Mouse (Mus musculus): ENCODE measurements at regions not wholly inside any gene's neighbourhood (a gene's known extent, or its start where the extent isn't known, plus 50 kb on each side); places are given as distances from the start of the nearest gene placed in this dataset.

DNA sequence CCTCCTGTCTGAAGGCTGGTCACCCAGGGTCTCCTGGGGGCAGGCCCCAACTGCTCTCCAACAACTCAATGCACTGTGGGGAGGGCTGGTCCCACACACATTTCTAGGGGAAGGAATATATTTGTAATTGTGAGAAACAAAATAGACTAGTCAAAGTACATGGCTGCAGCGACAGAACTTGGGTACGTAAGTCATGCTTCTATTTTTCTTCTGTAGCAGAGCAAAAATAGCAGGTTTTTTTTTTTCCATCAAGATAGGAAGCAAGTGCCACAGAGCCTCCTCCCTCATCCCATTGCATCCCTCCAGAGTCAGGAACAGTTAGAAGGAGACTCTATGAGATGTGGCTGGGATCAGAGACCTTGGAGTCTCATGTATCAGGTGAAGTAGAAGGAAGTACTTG, 124.9 kb upstream of the Tnr start:
- H3K27ac ChIP-seq (replicated peaks in 1 of 2; ENCODE audit: control insufficient read depth in 1 of 2, insufficient read depth in 1 of 2, low read depth in 2 of 2, low read length in 2 of 2): no peak overlapping the region
- no peak for ATAC-seq (ENCODE audit: insufficient number of reproducible peaks, insufficient read depth, low FRiP score, low read depth)
- no peak overlapping the region for H3K4me3 ChIP-seq (ENCODE audit: control insufficient read depth in 1 of 2, insufficient read depth in 1 of 2, low read depth in 1 of 2, low read length in 2 of 2)
- no peak overlapping the region for H3K4me2 ChIP-seq (ENCODE audit: low read length)
- H3K36me3 ChIP-seq (ENCODE audit: control insufficient read depth, insufficient read depth, low read length): no peaks in the 10 kb centered on the region
- H3K27me3 ChIP-seq (ENCODE audit: control insufficient read depth, insufficient read depth, low read length): 0 out of 2 replicates have a peak, but pooled peaks cover 4% of the 10 kb centered on the region
- no peak overlapping the region for H3K9ac ChIP-seq (ENCODE audit: low read length)
- H3K4me1 ChIP-seq (ENCODE audit: control insufficient read depth in 2 of 2, insufficient read depth in 2 of 2, low read length in 2 of 2): no peaks in the 10 kb centered on the region
- 91% methylated on average over 2 of the region's 2 CpGs for WGBS
- no peaks in the 10 kb centered on the region for H3K9me3 ChIP-seq (ENCODE audit: control insufficient read depth, low read length)

DNA sequence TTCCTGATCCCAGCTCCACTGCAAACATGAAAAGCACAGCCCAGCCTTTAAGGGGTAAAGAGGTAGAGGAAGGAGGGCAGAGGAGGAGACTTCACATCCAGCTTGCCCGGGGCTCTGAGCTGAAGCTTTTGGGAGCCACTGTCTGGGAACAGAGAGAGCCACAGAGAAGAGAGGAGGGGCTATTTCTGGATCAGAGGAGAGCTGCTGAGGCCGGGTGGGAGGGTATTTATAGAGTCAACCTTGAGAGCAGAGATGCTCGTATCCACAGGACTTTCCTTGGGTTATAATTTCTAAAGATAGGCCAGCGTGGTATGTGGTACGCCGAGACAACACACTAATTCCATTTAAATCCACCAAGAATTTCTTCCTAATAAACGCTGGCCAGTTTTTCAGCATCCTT, 117.3 kb upstream of the Tnr start:
- peak overlapping the region; percentile 41 for H3K9ac ChIP-seq (ENCODE audit: low read length)
- WGBS: 35% methylated on average over 7 of the region's 7 CpGs
- peak overlapping the region; percentile 47; a peak in 2 of 4 replicates for H3K27ac ChIP-seq (replicated peaks in 1 of 2; ENCODE audit: control insufficient read depth in 1 of 2, insufficient read depth in 1 of 2, low read depth in 2 of 2, low read length in 2 of 2)
- H3K27me3 ChIP-seq (ENCODE audit: control insufficient read depth, insufficient read depth, low read length): no peaks in the 10 kb centered on the region
- H3K4me2 ChIP-seq (ENCODE audit: low read length): peak overlapping the region; percentile 48
- peaks cover 4 to 11% of the 10 kb centered on the region in 2 experiments; a peak in 3 of 4 replicates for H3K4me1 ChIP-seq (ENCODE audit: control insufficient read depth in 2 of 2, insufficient read depth in 2 of 2, low read length in 2 of 2)
- H3K36me3 ChIP-seq (ENCODE audit: control insufficient read depth, insufficient read depth, low read length): no peaks in the 10 kb centered on the region
- H3K9me3 ChIP-seq (ENCODE audit: control insufficient read depth, low read length): no peaks in the 10 kb centered on the region
- H3K4me3 ChIP-seq (ENCODE audit: control insufficient read depth in 1 of 2, insufficient read depth in 1 of 2, low read depth in 1 of 2, low read length in 2 of 2): no peak overlapping the region
- no peak for ATAC-seq (ENCODE audit: insufficient number of reproducible peaks, insufficient read depth, low FRiP score, low read depth)

DNA sequence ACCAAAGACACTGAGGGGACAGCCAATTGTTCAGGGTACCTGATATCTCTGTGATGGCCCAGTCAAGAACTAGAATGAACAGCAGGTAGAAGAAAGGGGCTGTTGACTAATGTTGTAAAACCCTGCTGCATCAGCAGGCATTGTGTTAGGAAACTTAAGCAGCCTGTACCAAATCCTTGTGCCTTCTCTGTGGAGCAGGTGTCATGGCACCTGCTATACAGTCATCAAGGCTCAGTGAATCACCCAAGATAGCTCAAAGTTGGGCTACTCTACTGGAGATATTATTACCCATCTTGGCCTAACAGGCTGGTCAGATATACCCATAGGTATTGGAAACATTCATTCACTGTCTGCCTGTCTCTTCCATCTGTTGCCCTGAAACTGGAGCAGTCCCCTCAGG, 116.8 kb upstream of the Tnr start:
- Histone ChIP-seq H3K4me1 (ENCODE audit: control insufficient read depth in 2 of 2, insufficient read depth in 2 of 2, low read length in 2 of 2) (peaks cover 4 to 11% of the 10 kb centered on the region in 2 experiments; a peak in 3 of 4 replicates), H3K9me3 (ENCODE audit: control insufficient read depth, low read length) (no peaks in the 10 kb centered on the region), H3K4me3 (ENCODE audit: control insufficient read depth in 1 of 2, insufficient read depth in 1 of 2, low read depth in 1 of 2, low read length in 2 of 2) (no peak overlapping the region), H3K27me3 (ENCODE audit: control insufficient read depth, insufficient read depth, low read length) (no peaks in the 10 kb centered on the region), H3K4me2 (ENCODE audit: low read length) (no peak overlapping the region), H3K27ac (replicated peaks in 1 of 2; ENCODE audit: control insufficient read depth in 1 of 2, insufficient read depth in 1 of 2, low read depth in 2 of 2, low read length in 2 of 2) (no peak overlapping the region), H3K9ac (ENCODE audit: low read length) (no peak overlapping the region), H3K36me3 (ENCODE audit: control insufficient read depth, insufficient read depth, low read length) (no peaks in the 10 kb centered on the region)
- no peak for ATAC-seq (ENCODE audit: insufficient number of reproducible peaks, insufficient read depth, low FRiP score, low read depth)

DNA sequence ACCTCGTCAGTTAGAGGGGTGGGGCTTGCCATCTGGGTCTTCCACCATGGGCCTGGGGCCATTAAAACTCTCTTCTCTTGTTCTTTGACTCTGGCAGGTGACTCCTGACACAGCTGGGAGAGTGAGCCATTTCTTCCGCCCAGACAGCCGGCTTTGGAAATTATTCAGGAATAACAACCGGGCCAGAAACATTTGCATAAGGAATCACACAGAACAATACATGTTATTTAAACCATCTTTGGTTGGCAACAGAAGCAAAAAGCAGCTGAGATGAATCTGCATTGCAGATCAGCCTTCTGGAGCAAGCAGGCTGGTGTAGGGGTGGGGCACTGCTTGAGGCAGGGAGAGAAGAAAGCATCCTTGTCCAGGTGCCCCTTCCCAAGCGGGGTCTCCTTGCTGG, 110.2 kb upstream of the Tnr start:
- no peaks in the 10 kb centered on the region for H3K36me3 ChIP-seq (ENCODE audit: control insufficient read depth, insufficient read depth, low read length)
- no peak overlapping the region for H3K27ac ChIP-seq (replicated peaks in 1 of 2; ENCODE audit: control insufficient read depth in 1 of 2, insufficient read depth in 1 of 2, low read depth in 2 of 2, low read length in 2 of 2)
- no peak overlapping the region for H3K4me3 ChIP-seq (ENCODE audit: control insufficient read depth in 1 of 2, insufficient read depth in 1 of 2, low read depth in 1 of 2, low read length in 2 of 2)
- ATAC-seq (ENCODE audit: insufficient number of reproducible peaks, insufficient read depth, low FRiP score, low read depth): no peak
- H3K9ac ChIP-seq (ENCODE audit: low read length): no peak overlapping the region
- H3K9me3 ChIP-seq (ENCODE audit: control insufficient read depth, low read length): no peaks in the 10 kb centered on the region
- H3K4me1 ChIP-seq (ENCODE audit: control insufficient read depth in 2 of 2, insufficient read depth in 2 of 2, low read length in 2 of 2): peaks cover 3 to 7% of the 10 kb centered on the region in 2 experiments; a peak in 1 of 4 replicates
- no peak overlapping the region for H3K4me2 ChIP-seq (ENCODE audit: low read length)
- WGBS: 81% methylated on average over 5 of the region's 5 CpGs
- H3K27me3 ChIP-seq (ENCODE audit: control insufficient read depth, insufficient read depth, low read length): no peaks in the 10 kb centered on the region

DNA sequence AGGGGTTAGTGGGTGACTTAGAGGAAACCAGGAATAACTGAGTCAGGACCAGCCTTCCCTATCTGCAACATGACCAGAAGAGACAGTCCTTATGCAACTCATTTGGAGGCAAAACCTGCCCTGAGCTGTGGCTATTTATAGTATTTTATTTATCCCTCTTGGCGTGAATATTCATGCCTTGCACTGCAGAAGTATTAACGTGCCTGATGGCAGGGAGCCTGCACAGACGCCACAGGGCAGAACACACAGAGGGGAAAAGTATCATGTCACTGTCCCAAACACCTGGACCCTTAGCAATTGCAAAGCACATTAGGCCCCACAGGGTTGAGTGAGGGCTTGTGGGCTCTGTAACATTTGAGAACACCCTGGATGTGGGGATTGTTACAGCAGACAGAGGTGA, 107.9 kb upstream of the Tnr start:
- H3K9ac ChIP-seq (ENCODE audit: low read length): no peak overlapping the region
- peak; percentile 29; the same call in 1 of the 2 replicates for ATAC-seq (ENCODE audit: insufficient number of reproducible peaks, insufficient read depth, low FRiP score, low read depth)

DNA sequence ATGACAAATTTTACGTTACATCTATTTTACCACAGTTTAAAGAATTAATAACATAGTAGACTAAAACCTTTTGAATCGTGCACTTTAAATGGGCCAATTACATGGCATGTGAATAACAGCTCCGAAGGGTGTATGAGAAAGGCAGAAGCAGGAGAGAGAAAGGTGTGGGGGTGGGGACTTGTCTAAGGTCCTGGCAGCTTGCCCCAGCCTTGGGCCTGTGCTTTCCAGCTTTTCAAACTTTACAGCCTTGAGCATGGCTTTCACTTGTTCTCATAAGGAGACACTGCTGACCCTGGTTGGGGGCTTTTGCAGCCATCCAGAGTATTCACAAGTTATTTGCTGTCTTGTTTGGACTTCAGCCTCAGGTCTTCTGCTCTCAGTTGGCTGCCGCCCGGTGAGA, 106.4 kb upstream of the Tnr start:
- Histone ChIP-seq H3K36me3 (ENCODE audit: control insufficient read depth, insufficient read depth, low read length) (no peaks in the 10 kb centered on the region), H3K27me3 (ENCODE audit: control insufficient read depth, insufficient read depth, low read length) (no peaks in the 10 kb centered on the region), H3K9me3 (ENCODE audit: control insufficient read depth, low read length) (no peaks in the 10 kb centered on the region), H3K27ac (replicated peaks in 1 of 2; ENCODE audit: control insufficient read depth in 1 of 2, insufficient read depth in 1 of 2, low read depth in 2 of 2, low read length in 2 of 2) (no peak overlapping the region), H3K9ac (ENCODE audit: low read length) (no peak overlapping the region), H3K4me3 (ENCODE audit: control insufficient read depth in 1 of 2, insufficient read depth in 1 of 2, low read depth in 1 of 2, low read length in 2 of 2) (no peak overlapping the region), H3K4me2 (ENCODE audit: low read length) (no peak overlapping the region), H3K4me1 (ENCODE audit: control insufficient read depth in 2 of 2, insufficient read depth in 2 of 2, low read length in 2 of 2) (peaks cover 3 to 7% of the 10 kb centered on the region in 2 experiments; a peak in 1 of 4 replicates)
- 88% methylated on average over 5 of the region's 5 CpGs for WGBS
- no peak for ATAC-seq (ENCODE audit: insufficient number of reproducible peaks, insufficient read depth, low FRiP score, low read depth)

More for the DNA sequence above, 107.9 kb upstream of the Tnr start:
- Histone ChIP-seq H3K9me3 (ENCODE audit: control insufficient read depth, low read length) (no peaks in the 10 kb centered on the region), H3K27ac (replicated peaks in 1 of 2; ENCODE audit: control insufficient read depth in 1 of 2, insufficient read depth in 1 of 2, low read depth in 2 of 2, low read length in 2 of 2) (no peak overlapping the region), H3K4me2 (ENCODE audit: low read length) (no peak overlapping the region), H3K4me1 (ENCODE audit: control insufficient read depth in 2 of 2, insufficient read depth in 2 of 2, low read length in 2 of 2) (peaks cover 3 to 7% of the 10 kb centered on the region in 2 experiments; a peak in 1 of 4 replicates), H3K4me3 (ENCODE audit: control insufficient read depth in 1 of 2, insufficient read depth in 1 of 2, low read depth in 1 of 2, low read length in 2 of 2) (no peak overlapping the region), H3K36me3 (ENCODE audit: control insufficient read depth, insufficient read depth, low read length) (no peaks in the 10 kb centered on the region), H3K27me3 (ENCODE audit: control insufficient read depth, insufficient read depth, low read length) (no peaks in the 10 kb centered on the region)
- 34% methylated on average over 3 of the region's 3 CpGs for WGBS

DNA sequence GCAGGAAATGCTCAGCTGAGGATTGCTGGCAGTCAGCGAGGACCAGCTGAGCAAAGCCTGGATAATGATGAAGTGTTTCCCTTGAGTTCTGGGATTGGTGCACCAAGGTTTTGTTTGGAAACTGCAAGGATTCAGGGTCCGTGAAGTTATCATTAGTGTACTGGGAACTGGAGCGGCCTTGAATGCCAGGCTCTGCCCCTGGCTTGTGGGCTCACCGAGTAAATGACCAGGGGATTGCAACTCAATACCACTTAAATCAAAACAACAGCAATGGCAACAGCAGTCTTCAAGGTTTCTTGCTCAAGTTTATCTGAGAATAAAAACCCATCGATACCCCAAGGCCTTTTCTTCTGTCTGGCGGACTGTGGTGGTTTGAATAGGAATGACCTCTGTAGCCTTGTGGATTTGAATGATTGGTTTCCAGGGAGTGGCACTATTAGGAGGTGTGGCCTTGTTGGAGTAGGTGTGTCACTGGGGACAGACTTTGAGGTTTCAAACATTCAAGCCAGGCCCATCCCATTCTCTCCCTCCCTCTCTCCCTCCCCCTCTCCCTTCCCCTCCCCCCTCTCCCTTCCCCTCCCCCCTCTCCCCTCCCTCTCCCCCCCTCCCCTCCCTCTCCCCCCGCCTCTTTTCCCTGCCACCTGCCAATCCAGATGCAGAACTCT, 104.1 kb upstream of the Tnr start:
- WGBS: 75% methylated on average over 6 of the region's 7 CpGs
- Histone ChIP-seq H3K9ac (ENCODE audit: low read length) (no peak overlapping the region), H3K4me2 (ENCODE audit: low read length) (no peak overlapping the region), H3K4me3 (ENCODE audit: control insufficient read depth in 1 of 2, insufficient read depth in 1 of 2, low read depth in 1 of 2, low read length in 2 of 2) (no peak overlapping the region), H3K27ac (replicated peaks in 1 of 2; ENCODE audit: control insufficient read depth in 1 of 2, insufficient read depth in 1 of 2, low read depth in 2 of 2, low read length in 2 of 2) (no peak overlapping the region), H3K9me3 (ENCODE audit: control insufficient read depth, low read length) (no peaks in the 10 kb centered on the region), H3K36me3 (ENCODE audit: control insufficient read depth, insufficient read depth, low read length) (no peaks in the 10 kb centered on the region), H3K27me3 (ENCODE audit: control insufficient read depth, insufficient read depth, low read length) (no peaks in the 10 kb centered on the region), H3K4me1 (ENCODE audit: control insufficient read depth in 2 of 2, insufficient read depth in 2 of 2, low read length in 2 of 2) (peaks cover 3 to 7% of the 10 kb centered on the region in 2 experiments; a peak in 1 of 4 replicates)
- no peak for ATAC-seq (ENCODE audit: insufficient number of reproducible peaks, insufficient read depth, low FRiP score, low read depth)

DNA sequence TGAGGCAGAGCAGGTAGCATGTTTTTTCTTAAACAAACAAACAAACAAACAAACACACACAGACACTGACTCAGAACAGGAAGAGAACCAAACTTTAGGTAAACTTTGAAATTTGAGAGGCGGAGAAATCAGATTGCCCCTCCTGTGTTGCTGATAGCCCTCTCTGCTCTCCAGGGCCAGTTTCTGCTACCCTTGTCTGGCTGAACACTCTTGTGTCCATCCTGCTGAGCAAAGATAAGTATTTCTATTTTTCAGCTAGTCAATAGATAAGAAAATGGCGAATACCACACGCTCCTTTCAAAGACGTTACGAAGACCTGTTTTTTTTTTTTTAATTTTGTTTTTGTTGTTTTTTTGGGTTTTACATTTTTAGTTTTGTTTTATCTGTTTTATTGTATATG, 103.4 kb upstream of the Tnr start:
- Histone ChIP-seq H3K27ac (replicated peaks in 1 of 2; ENCODE audit: control insufficient read depth in 1 of 2, insufficient read depth in 1 of 2, low read depth in 2 of 2, low read length in 2 of 2) (no peak overlapping the region), H3K36me3 (ENCODE audit: control insufficient read depth, insufficient read depth, low read length) (no peaks in the 10 kb centered on the region), H3K4me3 (ENCODE audit: control insufficient read depth in 1 of 2, insufficient read depth in 1 of 2, low read depth in 1 of 2, low read length in 2 of 2) (no peak overlapping the region), H3K9me3 (ENCODE audit: control insufficient read depth, low read length) (no peaks in the 10 kb centered on the region), H3K27me3 (ENCODE audit: control insufficient read depth, insufficient read depth, low read length) (no peaks in the 10 kb centered on the region), H3K4me2 (ENCODE audit: low read length) (no peak overlapping the region), H3K4me1 (ENCODE audit: control insufficient read depth in 2 of 2, insufficient read depth in 2 of 2, low read length in 2 of 2) (peaks cover 1 to 6% of the 10 kb centered on the region in 2 experiments; a peak in 1 of 4 replicates), H3K9ac (ENCODE audit: low read length) (no peak overlapping the region)
- ATAC-seq (ENCODE audit: insufficient number of reproducible peaks, insufficient read depth, low FRiP score, low read depth): no peak
- 65% methylated on average over 5 of the region's 5 CpGs for WGBS

All from heart, embryonic 14.5 days (tissue).